In genomic region chr1:162253971-162254641, GRCm38 (mm10) we compare ENCODE assay signal across 10 mouse cellular contexts.
A peak's percentile ranks its signal among the peaks of the same experiment; 100 is the strongest.
DNase-seq lines count a peak whose midpoint lies in the region; ATAC-seq lines count a peak whose summit lies in the region.
"Had no signal": no experiment of that assay in that cellular context is flagged by ENCODE, and none has a peak within 500 bp of the region (broad histone marks: within the 10 kb centered on the region; RNA-seq: fewer than 3 reads in every experiment).

No protein-coding gene starts in this region.

- no peak for ATAC-seq in embryonic facial prominence, embryonic 13.5 days (ENCODE audit: insufficient number of reproducible peaks, insufficient read depth, low FRiP score, low TSS enrichment, low read depth)
- no peak for ATAC-seq in limb, embryonic 12.5 days (ENCODE audit: insufficient number of reproducible peaks, insufficient read depth, low FRiP score, low TSS enrichment, low read depth)
- no peak for ATAC-seq in frontal cortex, adult (ENCODE audit: low TSS enrichment)
- ATAC-seq in midbrain, embryonic 14.5 days (ENCODE audit: low FRiP score, low TSS enrichment), result no peak

- no peak overlapping the region for H3K4me3 ChIP-seq in embryonic facial prominence, embryonic 13.5 days
- no peak overlapping the region for H3K4me3 ChIP-seq in limb, embryonic 12.5 days (replicated peaks)
- no peak overlapping the region for H3K4me3 ChIP-seq in midbrain, embryonic 14.5 days (replicated peaks; ENCODE audit: low read depth, low read length)
- H3K4me3 ChIP-seq: hindbrain, embryonic 15.5 days had no signal

- H3K27me3 ChIP-seq in embryonic facial prominence, embryonic 13.5 days, result no peaks in the 10 kb centered on the region
- no peaks in the 10 kb centered on the region for H3K27me3 ChIP-seq in limb, embryonic 12.5 days
- no peaks in the 10 kb centered on the region for H3K27me3 ChIP-seq in midbrain, embryonic 14.5 days (ENCODE audit: control insufficient read depth, insufficient read depth, low read length)
- H3K27me3 ChIP-seq: hindbrain, embryonic 15.5 days had no signal

- no peaks in the 10 kb centered on the region for H3K36me3 ChIP-seq in embryonic facial prominence, embryonic 13.5 days
- no peaks in the 10 kb centered on the region for H3K36me3 ChIP-seq in limb, embryonic 12.5 days
- no peaks in the 10 kb centered on the region for H3K36me3 ChIP-seq in midbrain, embryonic 14.5 days (ENCODE audit: control insufficient read depth, insufficient read depth, low read length)
- H3K36me3 ChIP-seq: hindbrain, embryonic 15.5 days had no signal

- intact Hi-C loops in gastrocnemius, postnatal 36 days (cut with DNase I), result no loop called here

- no peak overlapping the region for H3K4me2 ChIP-seq in embryonic facial prominence, embryonic 13.5 days
- H3K4me2 ChIP-seq in limb, embryonic 12.5 days, result no peak overlapping the region
- H3K4me2 ChIP-seq in midbrain, embryonic 14.5 days (ENCODE audit: low read length), result no peak overlapping the region
- H3K4me2 ChIP-seq: hindbrain, embryonic 15.5 days had no signal

- H3K9me3 ChIP-seq in embryonic facial prominence, embryonic 13.5 days, result no peaks in the 10 kb centered on the region
- H3K9me3 ChIP-seq in limb, embryonic 12.5 days, result no peaks in the 10 kb centered on the region
- H3K9me3 ChIP-seq in midbrain, embryonic 14.5 days (ENCODE audit: control insufficient read depth, low read length), result no peaks in the 10 kb centered on the region
- H3K9me3 ChIP-seq: hindbrain, embryonic 15.5 days had no signal

- 28% methylated on average over 8 of the region's 8 CpGs for WGBS in embryonic facial prominence, embryonic 13.5 days
- WGBS in limb, embryonic 12.5 days, result 10% methylated on average over 8 of the region's 8 CpGs
- WGBS in midbrain, embryonic 14.5 days, result 88% methylated on average over 8 of the region's 8 CpGs

- DNase-seq in gastrocnemius, adult 18-20 months (ENCODE audit: low spot score), result peak; percentile 3
- no peak for DNase-seq in gastrocnemius, postnatal 36 days
- peak; percentile 73 for DNase-seq in 3T3-L1 (ENCODE audit: low read depth, low spot score)
- DNase-seq in midbrain, embryonic 14.5 days, result no peak
- DNase-seq in left cerebral cortex, adult 18-20 months (ENCODE audit: low spot score in 2 of 2), result no peak
- DNase-seq: cerebellum, adult 11 months had no signal

- H3K4me1 ChIP-seq in embryonic facial prominence, embryonic 13.5 days, result peaks cover 37% of the 10 kb centered on the region
- peaks cover 40% of the 10 kb centered on the region for H3K4me1 ChIP-seq in limb, embryonic 12.5 days (replicated peaks)
- H3K4me1 ChIP-seq in midbrain, embryonic 14.5 days (ENCODE audit: control insufficient read depth, insufficient read depth, low read length), result peaks cover 5% of the 10 kb centered on the region; the same call in 1 of the 2 replicates
- H3K4me1 ChIP-seq: hindbrain, embryonic 15.5 days had no signal

- no peak overlapping the region for H3K9ac ChIP-seq in embryonic facial prominence, embryonic 13.5 days
- no peak overlapping the region for H3K9ac ChIP-seq in limb, embryonic 12.5 days (replicated peaks)
- no peak overlapping the region for H3K9ac ChIP-seq in midbrain, embryonic 14.5 days (replicated peaks; ENCODE audit: low read length)
- H3K9ac ChIP-seq: hindbrain, embryonic 15.5 days had no signal

- peak overlapping the region; percentile 88 for H3K27ac ChIP-seq in embryonic facial prominence, embryonic 13.5 days
- H3K27ac ChIP-seq in limb, embryonic 12.5 days, result peak overlapping the region; percentile 90
- H3K27ac ChIP-seq in midbrain, embryonic 14.5 days (replicated peaks; ENCODE audit: low read depth, low read length), result no peak overlapping the region

Comparison
In these comparisons a context has a peak if more than half of its experiments do, and no peak if none do; other contexts are left out.
1. DNase-seq: peak in gastrocnemius, adult 18-20 months (single experiment) and 3T3-L1 (single experiment); none in gastrocnemius, postnatal 36 days (0 of 2), midbrain, embryonic 14.5 days (single experiment) and left cerebral cortex, adult 18-20 months (0 of 2).